In genomic region chr14:120271096-120271495, GRCm38 (mm10) we compare ENCODE assay signal across 21 mouse cellular contexts. TPM values are rescaled to one million over a fixed set of nuclear protein-coding genes. Genes with fewer than 3 reads are reported as not detected.
A peak's percentile ranks its signal among the peaks of the same experiment; 100 is the strongest.
DNase-seq lines count a peak whose midpoint lies in the region; ATAC-seq lines count a peak whose summit lies in the region.
"Had no signal": no experiment of that assay in that cellular context is flagged by ENCODE, and none has a peak within 500 bp of the region (broad histone marks: within the 10 kb centered on the region; RNA-seq: fewer than 3 reads in every experiment).

No protein-coding gene starts in this region.

- H3K27me3 ChIP-seq in heart, embryonic 10.5 days (ENCODE audit: insufficient read depth, poor library complexity, severe bottlenecking): no peaks in the 10 kb centered on the region
- H3K27me3 ChIP-seq in intestine, embryonic 14.5 days (replicated peaks; ENCODE audit: control insufficient read depth, insufficient read depth, low read length): no peaks in the 10 kb centered on the region
- no peaks in the 10 kb centered on the region for H3K27me3 ChIP-seq in kidney, embryonic 14.5 days (ENCODE audit: control insufficient read depth, insufficient read depth, low read length)
- H3K27me3 ChIP-seq in stomach, embryonic 14.5 days (ENCODE audit: control insufficient read depth, insufficient read depth, low read length): no peaks in the 10 kb centered on the region
- H3K27me3 ChIP-seq: embryonic facial prominence, embryonic 13.5 days; heart, embryonic 13.5 days; Patski had no signal

- ATAC-seq in intestine, embryonic 14.5 days (replicated peaks; ENCODE audit: low FRiP score, low TSS enrichment, low read depth): peak; percentile 41
- ATAC-seq in kidney, embryonic 14.5 days (ENCODE audit: low FRiP score, low TSS enrichment): peak; percentile 30; the same call in 1 of the 2 replicates
- ATAC-seq in stomach, embryonic 14.5 days (ENCODE audit: insufficient number of reproducible peaks, insufficient read depth, low FRiP score, low read depth): no peak
- ATAC-seq in megakaryocyte progenitor cell, adult 5-6 weeks (replicated peaks; ENCODE audit: poor library complexity): no peak
- ATAC-seq: CD4-positive, CD25-positive, alpha-beta regulatory T cell, adult 4 months; forebrain, postnatal 0 days; hindbrain, embryonic 16.5 days; Patski had no signal

- H3K4me2 ChIP-seq in intestine, embryonic 14.5 days (ENCODE audit: low read length): no peak overlapping the region
- no peak overlapping the region; the same call in 1 of the 2 replicates for H3K4me2 ChIP-seq in kidney, embryonic 14.5 days (replicated peaks; ENCODE audit: low read depth, low read length)
- no peak overlapping the region for H3K4me2 ChIP-seq in stomach, embryonic 14.5 days (replicated peaks; ENCODE audit: low read depth, low read length)
- H3K4me2 ChIP-seq: embryonic facial prominence, embryonic 13.5 days; heart, embryonic 13.5 days had no signal

- 93% methylated on average over 8 of the region's 8 CpGs for WGBS in heart, embryonic 10.5 days
- WGBS in intestine, embryonic 14.5 days: 73% methylated on average over 8 of the region's 8 CpGs
- 61% methylated on average over 8 of the region's 8 CpGs for WGBS in kidney, embryonic 14.5 days
- 69% methylated on average over 8 of the region's 8 CpGs for WGBS in stomach, embryonic 14.5 days

- H3K9ac ChIP-seq in intestine, embryonic 14.5 days (ENCODE audit: low read length): no peak overlapping the region
- no peak overlapping the region for H3K9ac ChIP-seq in kidney, embryonic 14.5 days (ENCODE audit: low read depth, low read length)
- H3K9ac ChIP-seq in stomach, embryonic 14.5 days (replicated peaks; ENCODE audit: low read depth, low read length): no peak overlapping the region
- H3K9ac ChIP-seq: embryonic facial prominence, embryonic 13.5 days; forebrain, postnatal 0 days; heart, embryonic 13.5 days; liver, embryonic 14.5 days had no signal

- H3K4me1 ChIP-seq in heart, embryonic 10.5 days: peaks cover 5% of the 10 kb centered on the region; the same call in 1 of the 2 replicates
- 0 out of 2 replicates have a peak, but pooled peaks cover 3% of the 10 kb centered on the region for H3K4me1 ChIP-seq in intestine, embryonic 14.5 days (replicated peaks; ENCODE audit: control insufficient read depth, insufficient read depth, low read length)
- H3K4me1 ChIP-seq in kidney, embryonic 14.5 days (ENCODE audit: control insufficient read depth, insufficient read depth, low read length): peaks cover 16% of the 10 kb centered on the region
- H3K4me1 ChIP-seq in stomach, embryonic 14.5 days (ENCODE audit: control insufficient read depth, insufficient read depth, low read length): peaks cover 6% of the 10 kb centered on the region; the same call in 1 of the 2 replicates

- DNase-seq in heart, embryonic 10.5 days (ENCODE audit: low spot score): peak; percentile 33
- no peak for DNase-seq in heart, postnatal 10 days
- no peak for DNase-seq in intestine, embryonic 14.5 days (ENCODE audit: low spot score)
- DNase-seq in left cerebral cortex, postnatal 36 days (ENCODE audit: low spot score in 2 of 2): no peak
- no peak for DNase-seq in adipocyte (ENCODE audit: low spot score)
- DNase-seq: adrenal gland, postnatal 14 days; cerebellum, adult 11-12 months; cerebellum, postnatal 14 days; forebrain, postnatal 0 days; heart, postnatal 4 days; lung, postnatal 14 days; thymus, postnatal 36 days had no signal

- H3K9me3 ChIP-seq in heart, embryonic 10.5 days: no peaks in the 10 kb centered on the region
- H3K9me3 ChIP-seq in intestine, embryonic 14.5 days (ENCODE audit: control insufficient read depth, low read length): no peaks in the 10 kb centered on the region
- no peaks in the 10 kb centered on the region for H3K9me3 ChIP-seq in kidney, embryonic 14.5 days (ENCODE audit: control insufficient read depth, low read length)
- no peaks in the 10 kb centered on the region for H3K9me3 ChIP-seq in stomach, embryonic 14.5 days (ENCODE audit: control insufficient read depth, low read depth, low read length)
- H3K9me3 ChIP-seq: embryonic facial prominence, embryonic 13.5 days; heart, embryonic 13.5 days had no signal

- no peaks in the 10 kb centered on the region for H3K36me3 ChIP-seq in heart, embryonic 10.5 days
- no peaks in the 10 kb centered on the region for H3K36me3 ChIP-seq in intestine, embryonic 14.5 days (ENCODE audit: control insufficient read depth, insufficient read depth, low read length)
- no peaks in the 10 kb centered on the region for H3K36me3 ChIP-seq in kidney, embryonic 14.5 days (ENCODE audit: control insufficient read depth, insufficient read depth, low read length)
- no peaks in the 10 kb centered on the region for H3K36me3 ChIP-seq in stomach, embryonic 14.5 days (ENCODE audit: control insufficient read depth, insufficient read depth, low read length)
- H3K36me3 ChIP-seq: embryonic facial prominence, embryonic 13.5 days; heart, embryonic 13.5 days had no signal

- H3K27ac ChIP-seq in heart, embryonic 10.5 days: no peak overlapping the region
- peak overlapping the region; percentile 59 for H3K27ac ChIP-seq in intestine, embryonic 14.5 days (ENCODE audit: low read depth)
- H3K27ac ChIP-seq in kidney, embryonic 14.5 days (ENCODE audit: low read depth, low read length): peak overlapping the region; percentile 76
- peak overlapping the region; percentile 66; the same call in 1 of the 2 replicates for H3K27ac ChIP-seq in stomach, embryonic 14.5 days (ENCODE audit: low read length)
- H3K27ac ChIP-seq: embryonic facial prominence, embryonic 13.5 days; heart, embryonic 13.5 days; liver, embryonic 14.5 days had no signal

- intact Hi-C loops in heart, postnatal 10 days (cut with DNase I): no loop called here
- intact Hi-C loops in left cerebral cortex, postnatal 36 days (cut with DNase I): no loop called here

- H3K4me3 ChIP-seq in heart, embryonic 10.5 days: no peak overlapping the region
- no peak overlapping the region for H3K4me3 ChIP-seq in intestine, embryonic 14.5 days (ENCODE audit: low read depth, low read length)
- H3K4me3 ChIP-seq in kidney, embryonic 14.5 days (ENCODE audit: low read length): no peak overlapping the region
- no peak overlapping the region for H3K4me3 ChIP-seq in stomach, embryonic 14.5 days (ENCODE audit: low read depth, low read length)
- H3K4me3 ChIP-seq: embryonic facial prominence, embryonic 13.5 days; heart, embryonic 13.5 days had no signal

RNA-seq across cellular contexts. Expression of gene Mbnl2, which starts 4.4 kb away (rescaled TPM):
- polyA plus RNA-seq in heart, embryonic 10.5 days (2016; fragmentation: Nextera tagmentation; extraction: Ambion mirVana): 71.5 and 91.4 TPM in 2 replicates
- total RNA-seq in heart, postnatal 10 days (2021): 100 to 1,000 TPM; 223 to 270 TPM
- polyA plus RNA-seq in intestine, embryonic 14.5 days (2014; fragmentation: Nextera tagmentation; extraction: Ambion mirVana): 111 and 118 TPM in 2 replicates
- 61.3 and 84.9 TPM in 2 replicates for polyA plus RNA-seq in kidney, embryonic 14.5 days (2014; fragmentation: Nextera tagmentation; extraction: Ambion mirVana)
- 119 and 134 TPM in 2 replicates for polyA plus RNA-seq in stomach, embryonic 14.5 days (2014; fragmentation: Nextera tagmentation; extraction: Ambion mirVana)
- 100 to 1,000 TPM; 223 to 270 TPM for total RNA-seq in left cerebral cortex, postnatal 36 days (2021)
- 94.4 and 97.8 TPM in 2 replicates for total RNA-seq in megakaryocyte progenitor cell, adult 5-6 weeks (2015)
- total RNA-seq in megakaryocyte progenitor cell, adult 5-6 weeks (2017): 63.2 and 70.4 TPM in 2 replicates

Comparison
In these comparisons a context has a peak if more than half of its experiments do, and no peak if none do; other contexts are left out.
1. ATAC-seq: peak in intestine, embryonic 14.5 days (single experiment) and kidney, embryonic 14.5 days (single experiment); none in stomach, embryonic 14.5 days (single experiment) and megakaryocyte progenitor cell, adult 5-6 weeks (single experiment).